In the genomic region with DNA sequence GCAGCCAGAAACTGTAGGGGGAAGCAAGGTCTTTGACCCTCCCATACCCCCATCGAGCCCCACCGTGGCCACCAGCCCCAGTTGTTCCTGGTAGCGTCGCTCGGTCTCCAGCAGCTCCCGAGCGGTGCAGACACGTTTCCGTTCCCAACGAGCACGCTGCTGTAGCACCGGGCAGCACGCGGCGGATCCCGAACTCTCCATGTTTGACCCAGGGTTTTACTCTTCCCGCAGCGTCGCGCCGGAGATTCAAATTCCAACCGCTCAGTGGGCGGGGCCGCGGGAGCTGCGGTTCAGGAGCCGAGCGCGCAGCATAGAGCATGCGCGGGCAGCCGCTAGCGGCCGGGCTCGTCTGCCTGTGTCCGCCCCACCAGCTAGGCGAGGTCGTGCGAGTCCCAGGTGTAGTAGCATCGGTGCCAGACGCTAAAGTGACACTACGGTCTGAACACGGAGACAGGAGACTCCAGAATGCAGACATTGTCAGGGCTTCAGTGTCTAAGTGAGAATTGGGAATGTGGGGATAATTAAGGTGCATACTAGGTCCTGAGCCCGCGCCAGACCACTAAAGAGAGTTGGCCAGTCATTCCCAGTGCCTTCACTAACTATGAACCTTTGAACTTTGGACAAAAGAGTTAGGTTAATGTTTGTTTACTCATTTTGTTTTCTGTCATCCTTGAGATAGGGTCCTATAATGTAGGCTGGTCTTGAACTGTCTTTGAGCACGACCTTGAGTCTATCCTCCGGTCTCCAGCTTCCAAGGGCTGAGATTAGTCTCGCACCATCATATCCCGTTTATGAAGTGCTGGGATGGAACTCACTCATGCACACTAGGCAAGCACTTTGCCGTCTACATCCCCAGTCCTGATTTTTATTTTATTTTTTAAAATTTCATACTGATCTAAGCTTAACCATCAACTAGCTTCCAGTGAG, we compare ENCODE assay signal across 1 mouse cellular context.
TF ChIP-seq lines count a peak whose summit lies in the region.

A gene (minus strand): TSS at position 289 of the 927 bp plus-strand sequence.

TF ChIP-seq in MEL, 35 proteins besides CTCF, POLR2A, EP300 and RAD21 (continued from another document):
- TF ChIP-seq UBTF (IDR thresholded peaks at IDR 0.05; ENCODE audit: borderline replicate concordance, insufficient read depth, low read depth, low read length) (no peak), SMC3 (IDR thresholded peaks at IDR 0.05; ENCODE audit: low read depth, low read length) (no peak)
